Mouse (Mus musculus) intestine, embryonic 14.5 days (tissue): ENCODE measurements around the gene Rnf183. TPM values are rescaled to one million over a fixed set of nuclear protein-coding genes. Genes with fewer than 3 reads are reported as not detected.

Experiments
- ATAC-seq: fragments of 200-750 bp; cut with Nextera tagmentation; replicated peaks from 2 replicates; pipeline ENCODE4 v1.8.0; 2017; ENCODE audit warnings: low read depth, moderate number of reproducible peaks, moderate TSS enrichment, moderate library complexity; ENCODE audit not compliant: low FRiP score, low TSS enrichment
- DNase-seq: peaks from one replicate; pipeline ENCODE4 v3.0.0-alpha.2; 2018; ENCODE audit warnings: low spot score
- H3K27ac ChIP-seq: fragments of 300-500 bp; sonication (generic); 2 replicates; pipeline ENCODE4 v1.5.1; 2014; ENCODE audit warnings: low read depth, mild to moderate bottlenecking, control low read depth
- H3K27me3 ChIP-seq: fragments of 300-500 bp; sonication (generic); replicated peaks from 2 replicates; pipeline ENCODE4 v1.6.1; 2014; ENCODE audit warnings: low read length, control low read depth; ENCODE audit not compliant: control insufficient read depth, insufficient read depth
- H3K36me3 ChIP-seq: fragments of 300-500 bp; sonication (generic); 2 replicates; pipeline ENCODE4 v1.6.1; 2014; ENCODE audit warnings: low read length, control low read depth; ENCODE audit not compliant: control insufficient read depth, insufficient read depth
- H3K4me1 ChIP-seq: fragments of 300-500 bp; sonication (generic); replicated peaks from 2 replicates; pipeline ENCODE4 v1.6.1; 2014; ENCODE audit warnings: low read length, control low read depth, mixed read lengths; ENCODE audit not compliant: control insufficient read depth, insufficient read depth
- H3K4me2 ChIP-seq: fragments of 300-500 bp; sonication (generic); 2 replicates; pipeline ENCODE4 v1.6.1; 2014; ENCODE audit warnings: low read length
- H3K4me3 ChIP-seq: fragments of 300-500 bp; sonication (generic); 2 replicates; pipeline ENCODE4 v1.5.1; 2014; ENCODE audit warnings: low read depth, low read length, control low read depth, mixed read lengths
- H3K9ac ChIP-seq: fragments of 300-500 bp; sonication (generic); 2 replicates; pipeline ENCODE4 v1.6.1; 2014; ENCODE audit warnings: mild to moderate bottlenecking, low read length
- H3K9me3 ChIP-seq: fragments of 300-500 bp; sonication (generic); 2 replicates; pipeline ENCODE4 v1.6.1; 2016; ENCODE audit warnings: low read length, control low read depth; ENCODE audit not compliant: control insufficient read depth
- WGBS: fragments of 180-500 bp; shearing (Covaris S2); extraction: QIAGEN DNeasy Blood & Tissue Kit; methylation state at CpG from one replicate; pipeline ENCODE4 v1.1.7; 2014; 5-methylcytosine and 5-hydroxymethylcytosine counted together
- polyA plus RNA-seq: library from polyadenylated mRNA; unstranded; fragments of >200 nt; fragmentation: Nextera tagmentation; extraction: Ambion mirVana; gene quantifications from 2 replicates; pipeline ENCODE4 v1.2.1, GENCODE M21; 2014

The Rnf183 gene
- polyA plus RNA-seq, 1 experiment from 2014 or later = not detected

DNA sequence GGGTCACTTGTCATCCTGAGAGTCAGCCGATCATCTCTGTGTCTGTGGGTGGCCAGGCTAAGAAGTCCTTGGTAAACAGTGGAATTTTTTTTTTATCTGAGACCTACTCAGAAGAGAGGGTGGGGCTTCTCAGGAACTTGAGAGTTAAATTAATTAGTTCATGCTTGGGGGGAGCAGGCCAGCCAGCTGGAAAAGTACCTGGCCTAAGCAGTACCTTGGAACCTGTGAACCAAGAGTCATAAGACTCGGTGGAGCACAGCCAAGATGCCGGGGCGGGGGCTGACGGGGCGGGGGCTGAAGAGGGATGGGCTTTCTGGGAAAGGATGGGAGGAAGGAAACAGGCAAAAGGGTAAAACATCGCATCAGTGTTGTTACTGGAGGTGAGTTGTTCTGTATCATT is 2.8 kb upstream of the Rnf183 start:
- Histone ChIP-seq H3K9ac (no peak overlapping the region), H3K27ac (no peak overlapping the region), H3K4me3 (no peak overlapping the region), H3K36me3 (no peaks in the 10 kb centered on the region), H3K4me2 (no peak overlapping the region), H3K4me1 (no peaks in the 10 kb centered on the region), H3K9me3 (no peaks in the 10 kb centered on the region), H3K27me3 (no peaks in the 10 kb centered on the region)
- WGBS = 80% methylated on average over 7 of the region's 7 CpGs
- ATAC-seq (no peak), DNase-seq (no peak)

- DNase-seq (no peak), ATAC-seq (no peak)
- no peak overlapping the region for H3K27ac ChIP-seq
- no peaks in the 10 kb centered on the region for H3K36me3 ChIP-seq
- H3K9me3 ChIP-seq = no peaks in the 10 kb centered on the region
- no peak overlapping the region for H3K4me2 ChIP-seq
- H3K27me3 ChIP-seq = no peaks in the 10 kb centered on the region
- no peak overlapping the region for H3K9ac ChIP-seq
- 89% methylated on average over 3 of the region's 3 CpGs for WGBS
- no peaks in the 10 kb centered on the region for H3K4me1 ChIP-seq
- H3K4me3 ChIP-seq = no peak overlapping the region
These were observed 2.3 kb upstream of the Rnf183 start for GRCm38 (mm10) chr4:62437256-62437778.

- Histone ChIP-seq H3K9ac (no peak overlapping the region), H3K4me1 (no peaks in the 10 kb centered on the region), H3K9me3 (no peaks in the 10 kb centered on the region), H3K36me3 (no peaks in the 10 kb centered on the region), H3K4me3 (no peak overlapping the region), H3K27me3 (no peaks in the 10 kb centered on the region), H3K4me2 (no peak overlapping the region), H3K27ac (no peak overlapping the region)
- no peak for DNase-seq
- 72% methylated on average over 7 of the region's 7 CpGs for WGBS
- ATAC-seq = no peak
These were observed 847 bp downstream of the Rnf183 start for GRCm38 (mm10) chr4:62433939-62434870.

- no peaks in the 10 kb centered on the region for H3K4me1 ChIP-seq
- H3K9ac ChIP-seq = no peak overlapping the region
- no peak for DNase-seq
- no peak overlapping the region for H3K4me2 ChIP-seq
- no peak overlapping the region for H3K4me3 ChIP-seq
- 83% methylated on average over 4 of the region's 4 CpGs for WGBS
- H3K27me3 ChIP-seq = no peaks in the 10 kb centered on the region
- no peak overlapping the region for H3K27ac ChIP-seq
- ATAC-seq = no peak
- no peaks in the 10 kb centered on the region; the same call in 1 of the 2 replicates for H3K36me3 ChIP-seq
- H3K9me3 ChIP-seq = no peaks in the 10 kb centered on the region
These were observed 3.5 kb downstream of the Rnf183 start for GRCm38 (mm10) chr4:62431522-62431921.

DNA sequence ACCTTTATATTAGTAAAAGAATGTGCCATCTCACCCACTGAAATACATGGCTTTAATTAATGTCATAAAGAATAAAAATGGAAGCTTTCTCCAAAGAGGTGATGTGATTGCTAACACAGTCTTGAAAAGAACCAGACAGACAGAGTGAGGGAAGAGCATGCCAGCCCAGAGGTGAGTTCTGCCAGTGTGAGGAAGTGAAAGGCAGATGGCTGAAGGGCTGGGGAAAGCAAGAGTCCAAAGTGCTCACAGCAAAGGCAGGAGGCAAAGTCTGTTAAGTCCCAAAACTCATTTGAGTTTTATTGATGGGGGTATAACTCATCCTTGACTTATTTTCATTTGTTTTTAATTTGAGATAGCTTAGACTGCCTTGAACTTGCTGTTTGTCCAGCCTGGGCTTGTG is 4.4 kb downstream of the Rnf183 start:
- DNase-seq (no peak), ATAC-seq (no peak)
- H3K4me2 ChIP-seq = no peak overlapping the region
- H3K9ac ChIP-seq = no peak overlapping the region
- H3K27ac ChIP-seq = no peak overlapping the region
- no peaks in the 10 kb centered on the region for H3K9me3 ChIP-seq
- H3K4me1 ChIP-seq = no peaks in the 10 kb centered on the region
- no peak overlapping the region for H3K4me3 ChIP-seq
- no peaks in the 10 kb centered on the region for H3K27me3 ChIP-seq
- H3K36me3 ChIP-seq = peaks cover 4% of the 10 kb centered on the region; the same call in 1 of the 2 replicates

GRCm38 (mm10) chr4:62429616-62430015 is 5.4 kb downstream of the Rnf183 start:
- Histone ChIP-seq H3K9ac (no peak overlapping the region), H3K36me3 (peaks cover 15% of the 10 kb centered on the region), H3K4me3 (no peak overlapping the region), H3K27me3 (no peaks in the 10 kb centered on the region), H3K27ac (no peak overlapping the region), H3K9me3 (no peaks in the 10 kb centered on the region), H3K4me2 (no peak overlapping the region), H3K4me1 (no peaks in the 10 kb centered on the region)
- ATAC-seq (no peak), DNase-seq (no peak)
- WGBS = 88% methylated on average over 9 of the region's 9 CpGs

DNA sequence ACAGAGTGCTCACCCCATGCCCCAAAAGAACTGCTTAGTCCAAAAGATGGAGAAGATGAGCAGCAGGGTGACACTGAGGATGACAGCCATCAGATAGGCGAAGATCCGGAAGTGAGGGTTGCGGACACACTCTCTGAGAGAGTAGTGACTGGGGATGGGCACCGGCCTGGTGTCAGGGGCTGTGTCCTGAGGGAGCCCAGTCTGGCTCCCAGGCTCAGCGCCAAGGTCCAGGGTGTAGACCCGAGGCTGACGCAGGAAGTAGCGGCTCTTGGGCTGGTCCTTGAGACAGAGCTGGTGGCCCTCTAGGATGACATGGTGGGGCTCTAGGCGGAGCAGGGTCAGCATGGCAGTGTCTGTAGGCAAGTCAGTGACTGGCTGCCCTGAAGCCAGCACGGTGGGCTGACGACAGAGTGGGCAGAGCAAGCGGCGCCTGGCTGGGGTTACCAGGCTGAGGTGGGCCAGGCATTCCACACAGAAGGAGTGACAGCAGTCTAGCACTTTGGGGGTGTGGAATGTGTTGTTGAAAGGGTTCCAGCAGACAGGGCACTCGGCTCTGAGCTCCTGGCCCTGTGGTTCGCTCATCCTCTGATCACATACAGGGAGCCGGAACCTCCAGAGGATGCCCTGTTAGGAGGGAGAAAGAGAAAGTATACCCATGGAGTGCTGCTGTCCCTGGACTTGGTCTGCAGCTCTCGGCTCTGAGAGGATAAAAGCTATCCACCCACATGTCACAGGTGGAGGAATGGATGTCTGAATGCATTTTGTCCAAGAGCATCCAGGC is 6.9 kb downstream of the Rnf183 start:
- no peak overlapping the region for H3K9ac ChIP-seq
- WGBS = 71% methylated on average over 17 of the region's 17 CpGs
- no peak overlapping the region for H3K4me2 ChIP-seq
- no peak overlapping the region for H3K27ac ChIP-seq
- ATAC-seq (no peak), DNase-seq (no peak)
- no peaks in the 10 kb centered on the region for H3K9me3 ChIP-seq
- no peaks in the 10 kb centered on the region for H3K4me1 ChIP-seq
- H3K4me3 ChIP-seq = no peak overlapping the region
- H3K27me3 ChIP-seq = no peaks in the 10 kb centered on the region
- peaks cover 29% of the 10 kb centered on the region for H3K36me3 ChIP-seq

DNA sequence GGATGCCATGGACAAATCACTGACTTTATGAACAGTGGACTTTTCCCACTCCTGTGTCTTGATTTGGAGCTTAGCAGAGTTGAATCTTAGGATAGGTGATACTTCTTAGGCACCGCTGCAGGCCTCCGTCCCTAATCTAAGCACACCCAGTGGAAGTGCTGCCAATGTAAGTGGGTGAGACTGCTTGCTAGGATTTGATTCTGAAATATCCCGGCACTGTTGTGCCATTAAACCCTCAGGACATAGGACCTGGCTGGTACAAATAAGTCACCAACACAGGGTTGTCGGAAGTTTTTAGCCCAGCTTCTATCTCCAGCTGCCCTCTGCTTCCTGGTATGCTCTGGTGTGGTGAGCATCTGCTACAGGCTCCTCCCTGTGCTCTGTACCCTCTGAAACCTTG is 9.2 kb downstream of the Rnf183 start:
- Histone ChIP-seq H3K4me2 (no peak overlapping the region), H3K27me3 (no peaks in the 10 kb centered on the region), H3K36me3 (peaks cover 52% of the 10 kb centered on the region), H3K4me1 (no peaks in the 10 kb centered on the region), H3K9ac (no peak overlapping the region), H3K9me3 (no peaks in the 10 kb centered on the region), H3K4me3 (no peak overlapping the region), H3K27ac (no peak overlapping the region)
- ATAC-seq (no peak), DNase-seq (no peak)
- 95% methylated on average over 4 of the region's 4 CpGs for WGBS
